Mouse (Mus musculus) liver, embryonic 18 days (tissue): ENCODE results near the gene 4931417E11Rik. TPM values are rescaled to one million over a fixed set of nuclear protein-coding genes. Genes with fewer than 3 reads are reported as not detected.

ENCODE experiments used
- polyA plus RNA-seq: library from polyadenylated mRNA; depleted of rRNA; stranded (reverse); fragments of >200 nt; gene quantifications from 2 replicates; pipeline ENCODE4 v1.2.3, GENCODE M21; 2012; rRNA removed

4931417E11Rik gene
- not detected in 2 replicates for polyA plus RNA-seq

DNA sequence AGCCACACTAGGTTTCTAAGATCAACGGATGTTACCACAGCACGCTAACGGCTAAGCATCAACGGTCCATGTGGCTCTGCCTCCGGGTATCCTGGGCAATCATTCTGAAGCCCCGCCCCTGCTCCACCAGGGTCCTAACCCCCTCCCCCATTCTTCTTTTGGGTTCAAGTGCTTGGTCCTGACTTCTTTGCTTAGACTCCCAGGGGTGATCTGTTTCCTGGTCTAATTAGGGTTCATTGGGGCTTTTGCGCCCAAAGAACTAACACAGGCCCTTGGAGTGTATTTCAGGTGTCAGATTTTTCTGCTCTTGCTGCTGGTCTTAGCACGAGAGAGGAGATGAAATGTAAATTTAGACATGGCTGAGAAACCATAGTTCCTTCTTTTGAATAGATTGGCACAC lies at the start of gene 4931417E11Rik:
TSS of gene 4931417E11Rik (minus strand) at position 101 of the 400 bp plus-strand sequence.

Other genes starting within 250 kb of the 4931417E11Rik start
- gene Dnah6, start 248.0 kb downstream of the 4931417E11Rik start, polyA plus RNA-seq = 0.03 and 0.04 TPM in 2 replicates
- 145 and 150 TPM in 2 replicates for gene Suclg1, start 221.3 kb downstream of the 4931417E11Rik start, polyA plus RNA-seq